Mouse (Mus musculus): ENCODE measurements at regions not wholly inside any gene's neighbourhood (a gene's known extent, or its start where the extent isn't known, plus 50 kb on each side); places are given as distances from the start of the nearest gene placed in this dataset.
A peak's percentile ranks its signal among the peaks of the same experiment; 100 is the strongest.

DNA sequence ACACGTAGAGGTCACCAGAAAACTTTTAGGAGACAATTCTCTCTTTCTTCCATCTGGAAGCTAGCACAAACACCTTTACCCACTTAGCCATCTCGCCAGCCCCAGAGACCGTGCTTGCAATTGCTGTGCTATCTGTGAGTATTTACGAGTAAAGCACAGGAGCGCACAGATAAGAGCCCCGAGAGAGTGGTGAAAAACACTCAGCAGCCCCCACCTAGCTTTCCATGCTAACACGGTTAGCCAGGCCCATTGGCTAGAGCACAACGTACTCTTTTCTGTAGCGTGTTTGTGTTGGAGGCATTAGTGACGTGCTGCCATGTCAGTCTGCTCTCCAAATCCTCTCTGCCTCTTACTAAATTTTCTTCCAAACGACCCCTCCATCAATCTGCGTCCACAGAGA lies 112.8 kb downstream of the Chic2 start:
- Histone ChIP-seq H3K27me3 (replicated peaks; ENCODE audit: control insufficient read depth, insufficient read depth, low read length) (no peaks in the 10 kb centered on the region), H3K4me1 (ENCODE audit: control insufficient read depth, insufficient read depth, low read length) (no peaks in the 10 kb centered on the region), H3K27ac (ENCODE audit: insufficient read depth, low read depth, low read length) (no peak overlapping the region), H3K36me3 (ENCODE audit: control insufficient read depth, insufficient read depth, low read length) (no peaks in the 10 kb centered on the region), H3K4me3 (ENCODE audit: insufficient read depth, low read depth, low read length) (no peak overlapping the region)
- no peak for DNase-seq
- TF ChIP-seq POLR2A (IDR thresholded peaks at IDR 0.05; ENCODE audit: low read depth, low read length) (no peak), CTCF (conservative IDR thresholded peaks at IDR 0.05; ENCODE audit: insufficient read depth, insufficient read length, low read depth, low read length) (no peak)
- 73% methylated on average over 12 of the region's 12 CpGs for WGBS

GRCm38 (mm10) chr5:74927543-74927942 lies 117.0 kb downstream of the Chic2 start:
- Histone ChIP-seq H3K36me3 (ENCODE audit: control insufficient read depth, insufficient read depth, low read length) (no peaks in the 10 kb centered on the region), H3K4me3 (ENCODE audit: insufficient read depth, low read depth, low read length) (no peak overlapping the region), H3K27ac (ENCODE audit: insufficient read depth, low read depth, low read length) (no peak overlapping the region), H3K4me1 (ENCODE audit: control insufficient read depth, insufficient read depth, low read length) (no peaks in the 10 kb centered on the region), H3K27me3 (replicated peaks; ENCODE audit: control insufficient read depth, insufficient read depth, low read length) (no peaks in the 10 kb centered on the region)
- DNase-seq = no peak
- 82% methylated on average over 2 of the region's 2 CpGs for WGBS
- TF ChIP-seq CTCF (conservative IDR thresholded peaks at IDR 0.05; ENCODE audit: insufficient read depth, insufficient read length, low read depth, low read length) (no peak), POLR2A (IDR thresholded peaks at IDR 0.05; ENCODE audit: low read depth, low read length) (no peak)

GRCm38 (mm10) chr5:74925769-74926168 lies 118.8 kb downstream of the Chic2 start:
- Histone ChIP-seq H3K27ac (ENCODE audit: insufficient read depth, low read depth, low read length) (no peak overlapping the region), H3K4me3 (ENCODE audit: insufficient read depth, low read depth, low read length) (no peak overlapping the region), H3K36me3 (ENCODE audit: control insufficient read depth, insufficient read depth, low read length) (no peaks in the 10 kb centered on the region), H3K27me3 (replicated peaks; ENCODE audit: control insufficient read depth, insufficient read depth, low read length) (no peaks in the 10 kb centered on the region), H3K4me1 (ENCODE audit: control insufficient read depth, insufficient read depth, low read length) (0 out of 2 replicates have a peak, but pooled peaks cover under 1% of the 10 kb centered on the region)
- 83% methylated on average over 10 of the region's 10 CpGs for WGBS
- no peak for DNase-seq
- TF ChIP-seq POLR2A (IDR thresholded peaks at IDR 0.05; ENCODE audit: low read depth, low read length) = no peak
- no peak for TF ChIP-seq CTCF (conservative IDR thresholded peaks at IDR 0.05; ENCODE audit: insufficient read depth, insufficient read length, low read depth, low read length)

DNA sequence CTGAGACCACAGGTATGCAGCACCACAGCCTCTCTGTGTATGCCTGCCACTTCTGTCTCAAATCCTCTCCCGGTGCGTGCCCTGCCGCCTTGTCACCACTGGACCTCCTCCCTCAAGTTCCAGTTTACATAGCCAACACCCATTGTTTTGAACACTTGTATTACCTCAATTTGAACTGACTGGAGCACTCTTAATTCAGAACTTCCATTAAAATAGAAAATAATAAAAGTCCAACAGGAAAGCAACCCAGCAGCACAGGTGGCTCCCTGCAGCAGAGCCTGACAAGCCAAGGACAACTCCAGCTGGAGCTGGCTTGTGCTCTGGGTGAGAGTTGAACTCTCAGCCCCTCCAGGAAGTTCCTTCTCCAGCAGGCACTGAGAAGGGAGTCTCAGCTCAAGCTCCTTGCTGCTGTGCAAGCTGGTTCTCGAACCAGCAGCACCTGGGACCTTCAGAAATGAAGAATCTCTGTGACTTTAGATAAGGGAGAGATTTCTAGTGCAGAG lies 120.5 kb downstream of the Chic2 start:
- 0 out of 2 replicates have a peak, but pooled peaks cover 5% of the 10 kb centered on the region for H3K4me1 ChIP-seq (ENCODE audit: control insufficient read depth, insufficient read depth, low read length)
- H3K36me3 ChIP-seq (ENCODE audit: control insufficient read depth, insufficient read depth, low read length) = no peaks in the 10 kb centered on the region
- DNase-seq = no peak
- no peak overlapping the region for H3K27ac ChIP-seq (ENCODE audit: insufficient read depth, low read depth, low read length)
- 93% methylated on average over 4 of the region's 4 CpGs for WGBS
- H3K4me3 ChIP-seq (ENCODE audit: insufficient read depth, low read depth, low read length) = no peak overlapping the region
- TF ChIP-seq POLR2A (IDR thresholded peaks at IDR 0.05; ENCODE audit: low read depth, low read length) = no peak
- no peak for TF ChIP-seq CTCF (conservative IDR thresholded peaks at IDR 0.05; ENCODE audit: insufficient read depth, insufficient read length, low read depth, low read length)
- H3K27me3 ChIP-seq (replicated peaks; ENCODE audit: control insufficient read depth, insufficient read depth, low read length) = no peaks in the 10 kb centered on the region

DNA sequence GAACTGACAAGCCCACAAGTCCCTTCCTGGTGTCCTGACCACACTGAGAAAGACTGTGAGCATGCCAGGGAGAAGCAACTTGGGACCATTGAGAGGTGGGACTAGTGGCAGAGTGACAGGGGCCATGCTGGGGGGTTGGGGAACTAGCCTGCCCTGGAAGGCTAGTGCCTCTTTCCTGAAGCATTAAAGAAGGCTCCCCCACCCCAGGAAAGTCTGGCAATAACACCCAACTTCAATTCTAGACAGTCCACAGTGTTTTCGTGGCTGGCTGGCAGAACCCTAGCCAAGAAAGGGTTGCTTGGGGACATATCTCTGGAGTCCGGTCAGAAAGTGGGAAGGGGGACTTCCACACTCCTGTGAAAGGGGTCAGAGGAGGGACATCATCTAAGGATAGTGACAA lies 121.2 kb downstream of the Chic2 start:
- H3K27me3 ChIP-seq (replicated peaks; ENCODE audit: control insufficient read depth, insufficient read depth, low read length) = no peaks in the 10 kb centered on the region
- H3K4me3 ChIP-seq (ENCODE audit: insufficient read depth, low read depth, low read length) = no peak overlapping the region
- 0 out of 2 replicates have a peak, but pooled peaks cover 5% of the 10 kb centered on the region for H3K4me1 ChIP-seq (ENCODE audit: control insufficient read depth, insufficient read depth, low read length)
- no peak overlapping the region for H3K27ac ChIP-seq (ENCODE audit: insufficient read depth, low read depth, low read length)
- DNase-seq = no peak
- 71% methylated on average over 2 of the region's 2 CpGs for WGBS
- no peak for TF ChIP-seq POLR2A (IDR thresholded peaks at IDR 0.05; ENCODE audit: low read depth, low read length)
- no peak for TF ChIP-seq CTCF (conservative IDR thresholded peaks at IDR 0.05; ENCODE audit: insufficient read depth, insufficient read length, low read depth, low read length)
- no peaks in the 10 kb centered on the region for H3K36me3 ChIP-seq (ENCODE audit: control insufficient read depth, insufficient read depth, low read length)

DNA sequence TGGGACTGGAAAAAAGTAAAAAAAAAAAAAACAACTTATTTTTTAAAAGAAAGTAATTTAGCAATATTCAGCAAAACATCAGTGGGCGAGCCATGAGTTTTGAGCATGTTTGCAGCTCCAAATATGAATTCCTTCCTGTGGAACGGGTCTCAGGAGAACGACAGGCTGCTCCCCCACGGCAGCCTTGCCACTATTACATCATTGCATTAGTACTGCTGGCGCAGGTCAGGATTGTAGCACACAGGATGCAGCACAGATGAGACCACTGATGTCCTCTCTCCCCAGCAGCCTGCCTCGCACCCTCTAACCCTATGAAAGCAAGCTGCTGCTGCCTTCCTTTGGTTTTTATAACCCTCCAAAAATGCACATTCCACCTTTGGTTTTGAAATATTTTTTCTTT lies 121.7 kb downstream of the Chic2 start:
- DNase-seq = no peak
- no peak overlapping the region for H3K4me3 ChIP-seq (ENCODE audit: insufficient read depth, low read depth, low read length)
- H3K27ac ChIP-seq (ENCODE audit: insufficient read depth, low read depth, low read length) = no peak overlapping the region
- TF ChIP-seq POLR2A (IDR thresholded peaks at IDR 0.05; ENCODE audit: low read depth, low read length) (no peak), CTCF (conservative IDR thresholded peaks at IDR 0.05; ENCODE audit: insufficient read depth, insufficient read length, low read depth, low read length) (no peak)
- 0 out of 2 replicates have a peak, but pooled peaks cover 5% of the 10 kb centered on the region for H3K4me1 ChIP-seq (ENCODE audit: control insufficient read depth, insufficient read depth, low read length)
- no peaks in the 10 kb centered on the region for H3K36me3 ChIP-seq (ENCODE audit: control insufficient read depth, insufficient read depth, low read length)
- 74% methylated on average over 6 of the region's 6 CpGs for WGBS
- no peaks in the 10 kb centered on the region for H3K27me3 ChIP-seq (replicated peaks; ENCODE audit: control insufficient read depth, insufficient read depth, low read length)

- 22% methylated on average over 2 of the region's 2 CpGs for WGBS
- Histone ChIP-seq H3K27ac (ENCODE audit: insufficient read depth, low read depth, low read length) (no peak overlapping the region), H3K4me3 (ENCODE audit: insufficient read depth, low read depth, low read length) (no peak overlapping the region), H3K27me3 (replicated peaks; ENCODE audit: control insufficient read depth, insufficient read depth, low read length) (no peaks in the 10 kb centered on the region), H3K4me1 (ENCODE audit: control insufficient read depth, insufficient read depth, low read length) (0 out of 2 replicates have a peak, but pooled peaks cover 5% of the 10 kb centered on the region), H3K36me3 (ENCODE audit: control insufficient read depth, insufficient read depth, low read length) (no peaks in the 10 kb centered on the region)
- peak; percentile 64 for DNase-seq
- TF ChIP-seq CTCF (conservative IDR thresholded peaks at IDR 0.05; ENCODE audit: insufficient read depth, insufficient read length, low read depth, low read length) (no peak), POLR2A (IDR thresholded peaks at IDR 0.05; ENCODE audit: low read depth, low read length) (no peak)
These were observed 123.6 kb downstream of the Chic2 start for GRCm38 (mm10) chr5:74920939-74921338.

Measured in kidney, adult 2 months (tissue).